Mouse (Mus musculus) thymus, adult 2 months (tissue): ENCODE results near the gene Rock2.

Experiments
- CTCF ChIP-seq: fragments of 200-500 bp; IDR thresholded peaks from 2 replicates; pipeline ENCODE4 v1.5.1; 2012; ENCODE audit warnings: mild to moderate bottlenecking, control low read depth, low read length, moderate library complexity, borderline replicate concordance; ENCODE audit not compliant: control insufficient read depth, poor library complexity, insufficient read depth; ENCODE audit errors: extremely low read depth
- POLR2A ChIP-seq: fragments of 200-500 bp; IDR thresholded peaks from 2 replicates; pipeline ENCODE4 v1.6.1; 2012; ENCODE audit warnings: mild to moderate bottlenecking, low read length, control low read depth, moderate library complexity; ENCODE audit not compliant: control insufficient read depth, poor library complexity, insufficient read depth; ENCODE audit errors: extremely low read depth

DNA sequence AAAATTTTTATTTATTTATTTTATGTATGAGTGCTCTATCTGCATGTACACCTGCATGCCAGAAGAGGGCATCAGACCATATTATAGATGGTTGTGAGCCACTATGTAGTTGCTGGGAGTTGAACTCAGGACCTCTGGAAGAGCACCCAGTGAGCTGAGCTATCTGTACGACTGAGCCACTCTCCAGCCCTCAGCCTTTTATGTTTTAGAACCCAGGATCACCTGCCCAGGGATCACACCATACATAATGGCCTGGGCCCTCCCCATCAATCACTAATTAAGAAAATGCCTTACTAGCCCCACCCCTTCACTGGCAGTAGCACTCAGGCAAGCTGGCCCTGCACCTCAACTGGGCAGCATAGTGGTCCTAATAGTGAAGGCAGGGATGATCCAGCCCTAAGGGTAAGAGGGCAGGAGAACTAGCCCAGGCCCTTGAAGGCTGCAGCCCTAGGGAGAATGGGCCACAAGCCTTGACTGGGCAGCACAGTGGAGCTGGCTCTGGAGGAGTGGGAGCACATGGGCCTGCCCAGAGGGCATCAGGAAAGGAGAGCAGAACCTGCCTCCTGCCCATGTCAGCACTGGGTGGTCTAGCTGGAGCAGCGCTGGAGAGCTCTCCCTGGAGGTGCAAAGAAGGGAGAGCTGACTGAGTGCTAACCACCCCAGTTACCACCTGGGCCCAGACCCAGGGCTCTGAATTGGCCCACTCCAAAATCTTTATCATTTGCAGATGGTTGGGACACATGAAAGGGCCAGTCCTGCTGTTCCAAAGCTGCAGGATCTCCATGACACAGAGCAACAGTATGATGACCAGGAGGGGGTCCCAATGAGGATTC lies 117.6 kb downstream of the Rock2 start:
- TF ChIP-seq CTCF (no peak), POLR2A (no peak)
